Mouse (Mus musculus): ENCODE data around the gene Klf8. TPM values are rescaled to one million over a fixed set of nuclear protein-coding genes. Genes with fewer than 3 reads are reported as not detected.

Klf8 gene
- polyA plus RNA-seq, 1 experiment from 2014 or later: 1.6 TPM

- no peak for ATAC-seq (ENCODE audit: low FRiP score, low TSS enrichment)
- Histone ChIP-seq H3K27me3 (ENCODE audit: control insufficient read depth, insufficient read depth, low read length) (no peaks in the 10 kb centered on the region), H3K36me3 (ENCODE audit: control insufficient read depth, insufficient read depth, low read length) (no peaks in the 10 kb centered on the region), H3K9me3 (ENCODE audit: control insufficient read depth, low read length) (no peaks in the 10 kb centered on the region), H3K4me1 (ENCODE audit: control insufficient read depth, insufficient read depth, low read length) (no peaks in the 10 kb centered on the region), H3K9ac (ENCODE audit: low read depth, low read length) (no peak overlapping the region), H3K27ac (ENCODE audit: low read depth, low read length) (no peak overlapping the region), H3K4me2 (replicated peaks; ENCODE audit: low read depth, low read length) (no peak overlapping the region), H3K4me3 (ENCODE audit: low read length) (no peak overlapping the region)
- WGBS: 69% methylated on average over 3 of the region's 3 CpGs
Measured at GRCm38 (mm10) chrX:153381753-153382152, 144.5 kb downstream of the Klf8 start.

GRCm38 (mm10) chrX:153389291-153389690 is 152.0 kb downstream of the Klf8 start:
- 42% methylated on average over 2 of the region's 2 CpGs for WGBS
- H3K27me3 ChIP-seq (ENCODE audit: control insufficient read depth, insufficient read depth, low read length): no peaks in the 10 kb centered on the region

GRCm38 (mm10) chrX:153417067-153417466 is 179.8 kb downstream of the Klf8 start:
- Histone ChIP-seq H3K4me3 (ENCODE audit: low read length) (no peak overlapping the region), H3K4me2 (replicated peaks; ENCODE audit: low read depth, low read length) (no peak overlapping the region), H3K4me1 (ENCODE audit: control insufficient read depth, insufficient read depth, low read length) (no peaks in the 10 kb centered on the region), H3K27me3 (ENCODE audit: control insufficient read depth, insufficient read depth, low read length) (no peaks in the 10 kb centered on the region), H3K9me3 (ENCODE audit: control insufficient read depth, low read length) (no peaks in the 10 kb centered on the region), H3K9ac (ENCODE audit: low read depth, low read length) (no peak overlapping the region), H3K36me3 (ENCODE audit: control insufficient read depth, insufficient read depth, low read length) (no peaks in the 10 kb centered on the region), H3K27ac (ENCODE audit: low read depth, low read length) (no peak overlapping the region)
- no peak for ATAC-seq (ENCODE audit: low FRiP score, low TSS enrichment)
- WGBS: 87% methylated on average over 5 of the region's 5 CpGs

More at GRCm38 (mm10) chrX:153389291-153389690, 152.0 kb downstream of the Klf8 start:
- Histone ChIP-seq H3K9me3 (ENCODE audit: control insufficient read depth, low read length) (no peaks in the 10 kb centered on the region), H3K4me3 (ENCODE audit: low read length) (no peak overlapping the region), H3K9ac (ENCODE audit: low read depth, low read length) (no peak overlapping the region), H3K27ac (ENCODE audit: low read depth, low read length) (no peak overlapping the region), H3K4me2 (replicated peaks; ENCODE audit: low read depth, low read length) (no peak overlapping the region), H3K36me3 (ENCODE audit: control insufficient read depth, insufficient read depth, low read length) (no peaks in the 10 kb centered on the region), H3K4me1 (ENCODE audit: control insufficient read depth, insufficient read depth, low read length) (no peaks in the 10 kb centered on the region)
- no peak for ATAC-seq (ENCODE audit: low FRiP score, low TSS enrichment)

GRCm38 (mm10) chrX:153433659-153434293 is 196.5 kb downstream of the Klf8 start:
- no peak overlapping the region for H3K4me3 ChIP-seq (ENCODE audit: low read length)
- no peak overlapping the region for H3K4me2 ChIP-seq (replicated peaks; ENCODE audit: low read depth, low read length)
- ATAC-seq (ENCODE audit: low FRiP score, low TSS enrichment): no peak
- H3K27ac ChIP-seq (ENCODE audit: low read depth, low read length): no peak overlapping the region
- no peaks in the 10 kb centered on the region for H3K27me3 ChIP-seq (ENCODE audit: control insufficient read depth, insufficient read depth, low read length)
- H3K9me3 ChIP-seq (ENCODE audit: control insufficient read depth, low read length): no peaks in the 10 kb centered on the region
- 53% methylated on average over 5 of the region's 5 CpGs for WGBS
- no peaks in the 10 kb centered on the region for H3K4me1 ChIP-seq (ENCODE audit: control insufficient read depth, insufficient read depth, low read length)
- no peak overlapping the region for H3K9ac ChIP-seq (ENCODE audit: low read depth, low read length)
- no peaks in the 10 kb centered on the region for H3K36me3 ChIP-seq (ENCODE audit: control insufficient read depth, insufficient read depth, low read length)

- no peak for ATAC-seq (ENCODE audit: low FRiP score, low TSS enrichment)
- Histone ChIP-seq H3K27ac (ENCODE audit: low read depth, low read length) (no peak overlapping the region), H3K4me2 (replicated peaks; ENCODE audit: low read depth, low read length) (no peak overlapping the region), H3K36me3 (ENCODE audit: control insufficient read depth, insufficient read depth, low read length) (no peaks in the 10 kb centered on the region), H3K4me1 (ENCODE audit: control insufficient read depth, insufficient read depth, low read length) (no peaks in the 10 kb centered on the region), H3K4me3 (ENCODE audit: low read length) (no peak overlapping the region), H3K27me3 (ENCODE audit: control insufficient read depth, insufficient read depth, low read length) (no peaks in the 10 kb centered on the region), H3K9me3 (ENCODE audit: control insufficient read depth, low read length) (no peaks in the 10 kb centered on the region), H3K9ac (ENCODE audit: low read depth, low read length) (no peak overlapping the region)
Measured at GRCm38 (mm10) chrX:153439573-153439972, 202.3 kb downstream of the Klf8 start.

GRCm38 (mm10) chrX:153440018-153440417 is 202.8 kb downstream of the Klf8 start:
- WGBS: 79% methylated on average over 3 of the region's 3 CpGs
- Histone ChIP-seq H3K27me3 (ENCODE audit: control insufficient read depth, insufficient read depth, low read length) (no peaks in the 10 kb centered on the region), H3K36me3 (ENCODE audit: control insufficient read depth, insufficient read depth, low read length) (no peaks in the 10 kb centered on the region), H3K9me3 (ENCODE audit: control insufficient read depth, low read length) (no peaks in the 10 kb centered on the region), H3K9ac (ENCODE audit: low read depth, low read length) (no peak overlapping the region), H3K4me3 (ENCODE audit: low read length) (no peak overlapping the region), H3K27ac (ENCODE audit: low read depth, low read length) (no peak overlapping the region), H3K4me2 (replicated peaks; ENCODE audit: low read depth, low read length) (no peak overlapping the region), H3K4me1 (ENCODE audit: control insufficient read depth, insufficient read depth, low read length) (no peaks in the 10 kb centered on the region)
- no peak for ATAC-seq (ENCODE audit: low FRiP score, low TSS enrichment)

Other genes with a start within 250 kb of the Klf8 start
- gene Usp51, start 231.0 kb upstream of the Klf8 start, polyA plus RNA-seq (2014; fragmentation: Nextera tagmentation; extraction: Ambion mirVana): 1.3 and 2.1 TPM in 2 replicates
- gene Mageh1, start 199.9 kb upstream of the Klf8 start, polyA plus RNA-seq (2014; fragmentation: Nextera tagmentation; extraction: Ambion mirVana): 43.3 and 53.4 TPM in 2 replicates
- 0.11 and 0.16 TPM in 2 replicates for gene Foxr2, start 118.7 kb upstream of the Klf8 start, polyA plus RNA-seq (2014; fragmentation: Nextera tagmentation; extraction: Ambion mirVana)
- gene Rragb, start 97.5 kb upstream of the Klf8 start, polyA plus RNA-seq (2014; fragmentation: Nextera tagmentation; extraction: Ambion mirVana): 3.2 and 4.3 TPM in 2 replicates